Comparison of ENCODE assay signal across 10 mouse cellular contexts in genomic region chr15:83293706-83294645, GRCm38 (mm10). TPM values are rescaled to one million over a fixed set of nuclear protein-coding genes. Genes with fewer than 3 reads are reported as not detected.
DNase-seq lines count a peak whose midpoint lies in the region; ATAC-seq and TF ChIP-seq lines count a peak whose summit lies in the region.
"Had no signal": no experiment of that assay in that cellular context is flagged by ENCODE, and none has a peak within 500 bp of the region (broad histone marks: within the 10 kb centered on the region; RNA-seq: fewer than 3 reads in every experiment).

No protein-coding gene starts in this region.

- peak; percentile 50 to 67 for DNase-seq in heart, adult 18-20 months
- DNase-seq in heart, postnatal 25 days (ENCODE audit: low spot score), result no peak
- peak; percentile 43 for DNase-seq in NIH3T3 (ENCODE audit: low read depth)
- DNase-seq in heart, postnatal 14 days, result peak; percentile 46 to 56
- DNase-seq in limb, embryonic 14.5 days (ENCODE audit: low spot score), result peak; percentile 67
- no peak for DNase-seq in right cerebral cortex, postnatal 4 days
- no peak for DNase-seq in left cerebral cortex, postnatal 25 days (ENCODE audit: low spot score in 2 of 2)
- no peak for DNase-seq in layer of hippocampus, adult 9-11 months
- DNase-seq: cerebellum, postnatal 25 days had no signal

- 62% methylated on average over 8 of the region's 8 CpGs for WGBS in limb, embryonic 14.5 days

- H3K27ac ChIP-seq in limb, embryonic 14.5 days (replicated peaks; ENCODE audit: low read depth, low read length), result no peak overlapping the region; the same call in 1 of the 2 replicates

- H3K9ac ChIP-seq in limb, embryonic 14.5 days (ENCODE audit: low read depth, low read length, severe bottlenecking), result no peak overlapping the region

- H3K36me3 ChIP-seq in limb, embryonic 14.5 days (ENCODE audit: control insufficient read depth, insufficient read depth, low read length), result peaks cover 11% of the 10 kb centered on the region; the same call in 1 of the 2 replicates

- H3K9me3 ChIP-seq in limb, embryonic 14.5 days (ENCODE audit: control insufficient read depth, low read length), result no peaks in the 10 kb centered on the region
- H3K9me3 ChIP-seq: G1E had no signal

- H3K4me2 ChIP-seq in limb, embryonic 14.5 days (replicated peaks; ENCODE audit: low read depth, low read length, severe bottlenecking), result no peak overlapping the region

- H3K4me3 ChIP-seq in limb, embryonic 14.5 days (replicated peaks; ENCODE audit: low read length), result no peak overlapping the region

- H3K4me1 ChIP-seq in limb, embryonic 14.5 days (ENCODE audit: control insufficient read depth, insufficient read depth, low read length), result peaks cover 17% of the 10 kb centered on the region

- intact Hi-C loops in heart, postnatal 25 days (cut with DNase I), result no loop called here
- intact Hi-C loops in heart, postnatal 14 days (cut with DNase I), result no loop called here
- intact Hi-C loops in left cerebral cortex, postnatal 25 days (cut with DNase I), result no loop called here

- TF ChIP-seq POLR2A in limb, embryonic 14.5 days (IDR thresholded peaks at IDR 0.05; ENCODE audit: borderline replicate concordance, extremely low read depth, insufficient read depth, insufficient read length), result no peak

- ATAC-seq in limb, embryonic 14.5 days (ENCODE audit: low FRiP score, low read depth), result peak; percentile 40; the same call in 1 of the 2 replicates

- H3K27me3 ChIP-seq in limb, embryonic 14.5 days (ENCODE audit: control insufficient read depth, insufficient read depth, low read length), result no peaks in the 10 kb centered on the region

RNA-seq across cellular contexts. Expression of gene A4galt, which starts 42.4 kb away (rescaled TPM):
- 1 to 10 TPM; 7.0 to 7.2 TPM for total RNA-seq in heart, adult 18-20 months (2021)
- 1 to 10 TPM; 4.8 to 6.5 TPM for total RNA-seq in heart, postnatal 25 days (2021)
- total RNA-seq in heart, postnatal 14 days (2021), result 1 to 10 TPM; 4.9 to 5.1 TPM
- 2.9 and 3.5 TPM in 2 replicates for polyA plus RNA-seq in limb, embryonic 14.5 days (2012; rRNA removed)
- 1.4 and 2.7 TPM in 2 replicates for polyA plus RNA-seq in limb, embryonic 14.5 days (2014; fragmentation: Nextera tagmentation; extraction: Ambion mirVana)
- total RNA-seq in left cerebral cortex, postnatal 25 days (2021), result 1 to 10 TPM; 3.5 to 5.2 TPM
- polyA plus RNA-seq: G1E had no signal

RNA-seq across cellular contexts. Expression of gene Arfgap3, which starts 56.1 kb away (rescaled TPM):
- 10 to 100 TPM in 1 of 2 experiments, 1 to 10 TPM in 1; 10.0 to 12.1 TPM for total RNA-seq in heart, adult 18-20 months (2021)
- total RNA-seq in heart, postnatal 25 days (2021), result 10 to 100 TPM in 1 of 2 experiments, 1 to 10 TPM in 1; 8.7 to 10.3 TPM
- 10 to 100 TPM; 11.6 to 14.5 TPM for total RNA-seq in heart, postnatal 14 days (2021)
- 51.4 and 66.6 TPM in 2 replicates for polyA plus RNA-seq in limb, embryonic 14.5 days (2012; rRNA removed)
- polyA plus RNA-seq in limb, embryonic 14.5 days (2014; fragmentation: Nextera tagmentation; extraction: Ambion mirVana), result 51.7 and 54.8 TPM in 2 replicates
- 10 to 100 TPM; 17.3 to 24.4 TPM for total RNA-seq in left cerebral cortex, postnatal 25 days (2021)

Comparison
In these comparisons a context has a peak if more than half of its experiments do, and no peak if none do; other contexts are left out.
1. DNase-seq: peak in heart, adult 18-20 months (2 of 2), NIH3T3 (single experiment), heart, postnatal 14 days (2 of 2) and limb, embryonic 14.5 days (single experiment); none in heart, postnatal 25 days (single experiment), right cerebral cortex, postnatal 4 days (single experiment), left cerebral cortex, postnatal 25 days (0 of 2) and layer of hippocampus, adult 9-11 months (single experiment).